Mouse (Mus musculus): ENCODE measurements around the gene Alyref2.
A peak's percentile ranks its signal among the peaks of the same experiment; 100 is the strongest.
"Not testable (repeated sequence)": the region's sequence is repeated elsewhere in the genome, so short reads cannot be mapped to it uniquely, and the experiment has no call there.

Gene Alyref2

DNA sequence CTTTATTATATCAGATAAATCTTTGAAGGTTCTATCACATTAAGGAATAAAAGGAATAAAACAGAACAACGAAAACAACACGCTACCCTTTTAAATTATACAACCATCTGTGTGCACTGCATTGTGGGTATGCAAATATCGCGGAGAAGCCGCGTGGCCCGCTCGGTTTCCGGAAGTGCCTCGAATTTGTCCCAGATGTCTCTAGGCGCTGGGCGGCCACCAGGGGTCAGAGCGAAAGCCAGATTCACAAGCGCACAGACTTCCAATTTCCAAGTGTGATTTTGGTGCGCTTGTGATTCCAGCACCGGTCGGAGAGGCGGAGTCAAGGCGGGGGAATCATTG, at the start of gene Alyref2:
Gene Alyref2, plus strand, starts transcription at position 229 of the 342 bp plus-strand sequence.
- peak; percentile 97 for DNase-seq (ENCODE audit: low spot score)

GRCm38 (mm10) chr1:171454926-171455325, 48.4 kb upstream of the Alyref2 start:
- DNase-seq (ENCODE audit: low spot score): no peak

DNA sequence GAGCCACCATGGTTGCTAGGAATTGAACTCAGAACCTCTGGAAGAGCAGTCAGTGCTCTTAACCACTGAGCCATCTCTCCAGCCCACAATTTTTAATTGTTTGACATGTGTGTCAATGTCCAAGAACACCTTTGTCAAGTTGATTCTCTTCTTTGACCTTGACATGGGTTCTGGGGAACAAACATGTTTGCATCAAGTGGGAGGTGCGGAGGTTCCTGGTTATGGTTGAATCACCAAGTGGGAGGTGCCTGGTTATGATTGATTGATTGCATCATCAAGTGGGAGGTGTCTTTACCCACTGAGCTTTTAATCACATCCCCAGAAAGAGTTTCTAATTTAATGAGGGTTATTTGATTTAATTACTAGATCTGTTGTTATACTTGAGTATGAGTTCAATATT, 45.7 kb upstream of the Alyref2 start:
- no peak for DNase-seq (ENCODE audit: low spot score)

GRCm38 (mm10) chr1:171459791-171460190, 43.5 kb upstream of the Alyref2 start:
- peak; percentile 76 for DNase-seq (ENCODE audit: low spot score)

DNA sequence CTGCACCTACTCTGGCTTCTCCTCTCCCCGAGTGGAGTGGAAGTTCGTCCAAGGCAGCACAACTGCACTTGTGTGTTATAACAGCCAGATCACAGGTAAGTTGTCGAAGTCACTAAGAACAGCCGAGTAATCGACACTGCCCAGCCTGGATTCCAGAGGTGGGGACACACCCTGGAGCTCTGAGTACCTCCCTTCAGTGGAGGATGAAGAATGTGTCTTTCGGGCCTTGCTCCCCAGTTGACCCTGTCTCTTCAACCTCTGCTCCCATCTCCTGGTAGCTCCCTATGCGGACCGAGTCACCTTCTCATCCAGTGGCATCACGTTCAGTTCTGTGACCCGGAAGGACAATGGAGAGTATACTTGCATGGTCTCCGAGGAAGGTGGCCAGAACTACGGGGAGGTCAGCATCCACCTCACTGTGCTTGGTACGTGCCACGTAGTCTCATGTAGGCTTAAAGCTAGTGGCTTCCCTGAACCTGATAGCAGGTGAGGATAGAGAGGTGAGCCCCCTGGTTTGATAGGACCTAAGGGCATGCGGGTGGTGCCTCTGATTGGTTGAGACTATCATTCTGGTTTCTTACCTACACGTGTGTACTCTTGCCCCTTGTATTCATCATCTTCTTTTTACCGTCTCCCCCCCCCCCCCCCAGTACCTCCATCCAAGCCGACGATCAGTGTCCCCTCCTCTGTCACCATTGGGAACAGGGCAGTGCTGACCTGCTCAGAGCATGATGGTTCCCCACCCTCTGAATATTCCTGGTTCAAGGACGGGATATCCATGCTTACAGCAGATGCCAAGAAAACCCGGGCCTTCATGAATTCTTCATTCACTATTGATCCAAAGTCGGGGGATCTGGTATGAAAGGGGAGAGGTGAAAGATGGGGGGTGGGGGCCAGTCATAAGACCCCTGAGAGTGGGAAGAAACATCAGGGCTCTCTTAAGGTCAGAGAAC, 42.5 kb upstream of the Alyref2 start:
- no peak for DNase-seq (ENCODE audit: low spot score)

DNA sequence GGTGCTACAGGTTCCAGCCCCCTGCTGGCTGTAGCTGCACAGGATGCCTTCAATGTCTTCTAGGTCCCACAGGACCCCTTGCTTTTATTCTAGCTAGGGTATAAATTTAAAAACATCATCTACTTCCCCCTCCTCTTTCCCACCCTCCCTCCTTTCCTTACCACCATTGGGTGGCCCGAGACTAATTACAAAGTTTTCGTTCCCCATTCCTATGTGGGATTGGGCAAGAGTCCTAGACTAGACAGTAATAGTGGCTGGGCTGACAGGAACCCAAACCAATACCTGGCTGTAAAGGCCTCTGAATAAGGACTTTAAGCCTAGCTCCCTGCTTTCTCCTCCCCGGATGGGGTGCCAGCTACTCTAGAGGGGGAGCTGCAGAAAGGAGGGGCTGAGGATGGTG, 40.1 kb upstream of the Alyref2 start:
- DNase-seq (ENCODE audit: low spot score): no peak

GRCm38 (mm10) chr1:171465749-171466412, 37.4 kb upstream of the Alyref2 start:
- no peak for DNase-seq (ENCODE audit: low spot score)

DNA sequence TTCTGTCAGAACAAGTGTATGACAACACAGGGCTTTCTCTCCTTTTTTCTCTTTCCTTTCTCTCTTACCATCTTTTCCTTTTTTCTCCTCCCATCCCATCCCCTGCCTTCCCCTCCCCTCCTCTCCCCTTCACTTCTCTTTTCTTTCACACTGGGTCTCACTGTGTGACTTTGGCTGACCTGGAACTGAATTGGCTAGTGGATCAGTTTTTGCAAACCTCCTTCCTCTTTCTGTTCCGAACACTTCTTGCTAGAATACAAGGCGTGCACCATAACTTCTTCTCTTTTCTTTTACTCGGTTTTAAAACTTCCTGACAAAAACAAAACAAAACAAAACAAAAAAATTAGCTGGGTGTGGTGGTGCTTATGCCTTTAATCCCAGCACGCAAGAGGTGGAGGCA, 36.7 kb upstream of the Alyref2 start:
- no peak for DNase-seq (ENCODE audit: low spot score)

GRCm38 (mm10) chr1:171469678-171470077, 33.6 kb upstream of the Alyref2 start:
- no peak for DNase-seq (ENCODE audit: low spot score)

GRCm38 (mm10) chr1:171470371-171470871, 32.9 kb upstream of the Alyref2 start:
- peak; percentile 76 for DNase-seq (ENCODE audit: low spot score)

- no peak for DNase-seq (ENCODE audit: low spot score)
Measured at GRCm38 (mm10) chr1:171470896-171471295, 32.4 kb upstream of the Alyref2 start.

- no peak for DNase-seq (ENCODE audit: low spot score)
Measured at GRCm38 (mm10) chr1:171471452-171471851, 31.8 kb upstream of the Alyref2 start.

- DNase-seq (ENCODE audit: low spot score): not testable (repeated sequence)
Measured at GRCm38 (mm10) chr1:171471941-171472340, 31.3 kb upstream of the Alyref2 start.

DNA sequence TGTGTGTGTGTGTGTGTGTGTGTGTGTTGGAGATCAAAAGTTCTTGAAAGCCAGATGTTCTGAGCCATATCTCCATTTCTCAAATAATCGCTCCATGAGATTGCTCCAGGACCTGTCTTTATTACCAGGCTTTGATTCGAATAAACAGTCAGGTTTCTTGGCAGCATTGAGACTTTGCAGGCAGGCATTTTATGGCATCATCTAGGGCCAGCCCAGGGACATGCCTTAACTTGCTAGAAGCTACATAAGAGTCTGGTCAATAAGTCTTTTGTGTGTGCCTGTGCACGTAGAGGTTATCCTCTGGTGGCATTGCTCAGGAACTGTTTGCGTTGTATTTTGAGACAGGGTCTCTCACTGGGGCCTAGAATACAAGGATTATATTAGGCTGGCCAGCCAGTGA, 29.8 kb upstream of the Alyref2 start:
- DNase-seq (ENCODE audit: low spot score): no peak

- DNase-seq (ENCODE audit: low spot score): no peak
Measured at GRCm38 (mm10) chr1:171473920-171474640, 29.2 kb upstream of the Alyref2 start.

DNA sequence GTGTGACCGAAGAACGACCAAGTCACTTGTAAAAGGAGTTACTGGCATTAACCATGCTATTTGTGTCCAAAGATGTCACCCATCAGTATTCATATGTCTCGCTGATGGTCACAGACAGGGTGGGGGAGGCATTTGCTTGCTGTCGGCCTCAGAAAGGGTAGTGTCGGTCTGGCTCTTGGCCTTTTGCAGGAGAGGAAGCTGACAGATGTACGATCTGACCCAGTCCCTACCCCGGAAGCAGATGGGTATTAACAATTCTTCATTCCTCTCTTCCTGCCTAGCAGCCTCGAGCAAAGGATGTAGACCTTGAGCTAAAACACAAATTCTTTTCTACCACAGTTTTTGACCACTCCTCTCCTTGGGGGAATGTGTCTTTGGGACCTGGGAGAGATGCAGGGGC, 26.2 kb upstream of the Alyref2 start:
- no peak for DNase-seq (ENCODE audit: low spot score)

DNA sequence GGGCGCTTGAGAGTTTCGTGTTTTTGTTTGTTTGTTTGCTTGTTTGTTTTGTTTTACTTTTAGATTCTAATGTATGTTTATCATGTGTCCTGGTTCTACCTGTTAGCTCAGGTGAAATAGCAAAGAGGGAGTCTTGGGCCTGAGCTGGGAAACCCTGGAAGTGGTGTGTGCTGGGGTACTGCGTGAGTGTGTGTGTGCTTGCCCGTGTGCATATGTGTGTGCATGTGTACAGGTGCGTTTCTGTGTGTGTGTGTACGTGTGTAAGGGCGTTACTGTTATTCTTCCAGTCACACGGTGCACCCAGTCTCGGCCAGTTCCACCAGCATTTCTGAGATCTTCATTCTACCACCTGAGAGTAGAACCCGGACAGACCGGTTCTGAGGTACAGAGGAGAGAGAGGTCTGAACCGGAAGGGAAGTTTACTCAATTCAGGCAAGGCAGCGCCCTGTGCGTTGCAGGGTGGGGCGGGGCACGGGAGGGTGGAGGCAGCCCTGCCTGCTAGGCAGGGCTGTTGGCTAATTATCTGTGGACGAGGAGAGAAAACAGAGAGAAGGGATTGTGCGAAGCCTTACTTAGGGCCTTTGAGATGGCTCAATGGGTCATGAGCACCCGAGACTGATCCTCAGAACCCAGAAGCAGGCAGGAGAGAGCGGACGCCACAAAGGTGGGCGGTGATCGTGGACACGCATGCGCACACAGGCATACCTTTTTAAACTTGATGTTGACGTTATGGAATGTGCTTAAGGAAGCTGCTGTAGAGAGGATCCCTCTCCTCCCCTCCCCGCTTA, 25.3 kb upstream of the Alyref2 start:
- no peak for DNase-seq (ENCODE audit: low spot score)

DNA sequence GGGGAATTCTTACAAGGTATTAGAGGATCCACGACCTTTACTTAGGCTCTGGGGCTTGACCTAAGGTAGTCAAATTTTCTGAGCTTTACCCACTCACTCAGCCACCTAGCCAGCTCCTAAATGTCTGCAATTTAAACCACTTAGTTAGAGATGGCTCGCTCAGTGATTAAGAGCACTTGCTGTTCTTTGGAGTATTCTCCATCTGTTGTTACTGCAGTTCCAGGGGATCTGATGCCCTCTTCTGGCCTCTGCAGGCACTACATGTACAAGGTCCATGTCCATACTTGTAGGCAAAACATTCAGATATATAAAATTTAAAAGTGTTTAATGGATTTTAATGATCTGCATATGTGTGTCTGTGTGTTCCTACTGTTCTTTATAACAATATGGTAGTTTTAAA, 24.3 kb upstream of the Alyref2 start:
- peak; percentile 72 for DNase-seq (ENCODE audit: low spot score)

DNA sequence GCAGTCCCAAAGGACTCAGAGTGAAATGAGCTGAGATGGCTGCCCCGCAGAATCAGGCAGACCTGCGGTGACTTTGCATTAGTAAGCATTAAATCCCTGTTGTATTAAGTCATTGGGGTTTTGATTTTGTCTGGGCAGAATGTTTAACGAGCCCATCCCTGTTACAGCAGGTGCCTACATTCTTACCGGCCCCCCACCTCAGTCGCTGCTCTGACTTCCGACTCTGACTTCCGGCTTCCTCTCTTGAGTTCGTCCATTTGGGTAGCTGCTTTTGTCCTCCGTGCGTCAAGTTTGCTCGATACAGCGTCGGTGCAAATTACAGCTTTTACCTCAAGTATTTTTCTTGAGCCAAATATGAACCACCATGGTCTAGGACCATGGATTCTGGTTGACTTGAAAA, 9.0 kb upstream of the Alyref2 start:
- DNase-seq (ENCODE audit: low spot score): no peak

DNA sequence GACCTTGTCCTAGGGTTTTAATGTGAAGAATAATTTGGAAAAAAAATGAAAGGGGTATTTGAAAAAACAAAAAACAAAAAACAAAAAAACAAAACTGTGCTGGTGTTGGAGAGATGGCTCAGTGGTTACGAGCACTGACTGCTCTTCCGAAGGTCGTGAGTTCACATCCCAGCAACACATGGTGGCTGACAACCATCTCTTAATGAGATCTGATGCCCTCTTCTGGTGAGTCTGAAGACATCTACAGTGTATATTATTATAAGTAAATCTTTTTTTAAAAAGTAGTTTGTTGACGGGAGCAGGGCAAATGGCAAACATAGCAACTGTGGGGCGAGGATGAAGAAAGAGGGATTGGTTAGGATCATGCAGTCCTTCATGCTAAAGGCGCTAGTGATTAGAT, 7.9 kb upstream of the Alyref2 start:
- DNase-seq (ENCODE audit: low spot score): no peak

DNA sequence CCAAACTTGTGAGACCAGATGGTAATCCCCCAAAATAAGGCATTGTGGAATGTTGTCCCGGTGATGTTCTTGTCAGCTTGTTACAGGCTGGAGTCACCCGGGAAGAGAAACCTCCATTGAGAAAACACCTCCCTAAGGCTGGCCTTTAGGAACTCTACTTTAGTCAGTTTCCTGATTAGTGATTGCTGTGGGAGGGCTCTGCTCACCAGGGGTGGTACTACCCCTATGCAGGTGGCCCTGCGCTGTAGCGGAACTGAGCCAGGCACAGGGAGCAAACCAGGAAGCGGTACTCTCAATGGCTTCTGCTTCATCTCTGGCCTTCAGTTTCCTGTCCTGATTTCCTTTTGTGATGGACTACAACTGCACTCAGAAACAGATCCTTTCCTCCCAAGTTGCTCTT, 3.4 kb upstream of the Alyref2 start:
- DNase-seq (ENCODE audit: low spot score): no peak

Data from retina, embryonic 14.5 days (tissue).